Mouse (Mus musculus) kidney, embryonic 15.5 days (tissue): ENCODE measurements at regions not wholly inside any gene's neighbourhood (a gene's known extent, or its start where the extent isn't known, plus 50 kb on each side); places are given as distances from the start of the nearest gene placed in this dataset.
"Not testable (repeated sequence)": the region's sequence is repeated elsewhere in the genome, so short reads cannot be mapped to it uniquely, and the experiment has no call there.

ENCODE experiments used
- ATAC-seq: fragments of 200-750 bp; cut with Nextera tagmentation; replicated peaks from 2 replicates; pipeline ENCODE4 v1.8.0; 2017; ENCODE audit warnings: moderate TSS enrichment; ENCODE audit not compliant: low FRiP score
- H3K27ac ChIP-seq: fragments of 300-500 bp; sonication (generic); 2 replicates; pipeline ENCODE4 v1.5.1; 2015; ENCODE audit warnings: mild to moderate bottlenecking, inconsistent platforms
- H3K27me3 ChIP-seq: fragments of 300-500 bp; sonication (generic); 2 replicates; pipeline ENCODE4 v1.6.1; 2015; ENCODE audit warnings: inconsistent platforms
- H3K36me3 ChIP-seq: fragments of 300-500 bp; sonication (generic); 2 replicates; pipeline ENCODE4 v1.6.1; 2015; ENCODE audit warnings: inconsistent platforms
- H3K4me1 ChIP-seq: fragments of 300-500 bp; sonication (generic); 2 replicates; pipeline ENCODE4 v1.6.1; 2015; ENCODE audit warnings: inconsistent platforms
- H3K4me2 ChIP-seq: fragments of 300-500 bp; sonication (generic); 2 replicates; pipeline ENCODE4 v1.6.1; 2015; ENCODE audit warnings: moderate library complexity, mild to moderate bottlenecking, inconsistent platforms
- H3K4me3 ChIP-seq: fragments of 300-500 bp; sonication (generic); replicated peaks from 2 replicates; pipeline ENCODE4 v1.5.1; 2015; ENCODE audit warnings: mild to moderate bottlenecking, inconsistent platforms
- H3K9ac ChIP-seq: fragments of 300-500 bp; sonication (generic); 2 replicates; pipeline ENCODE4 v1.6.1; 2015; ENCODE audit warnings: mild to moderate bottlenecking, inconsistent platforms
- H3K9me3 ChIP-seq: fragments of 300-500 bp; sonication (generic); replicated peaks from 2 replicates; pipeline ENCODE4 v1.6.1; 2016; ENCODE audit warnings: inconsistent platforms
- WGBS: fragments of 180-500 bp; shearing (Covaris S2); methylation state at CpG from one replicate; pipeline ENCODE4 v1.1.7; 2015; ENCODE audit warnings: mixed read lengths; 5-methylcytosine and 5-hydroxymethylcytosine counted together

DNA sequence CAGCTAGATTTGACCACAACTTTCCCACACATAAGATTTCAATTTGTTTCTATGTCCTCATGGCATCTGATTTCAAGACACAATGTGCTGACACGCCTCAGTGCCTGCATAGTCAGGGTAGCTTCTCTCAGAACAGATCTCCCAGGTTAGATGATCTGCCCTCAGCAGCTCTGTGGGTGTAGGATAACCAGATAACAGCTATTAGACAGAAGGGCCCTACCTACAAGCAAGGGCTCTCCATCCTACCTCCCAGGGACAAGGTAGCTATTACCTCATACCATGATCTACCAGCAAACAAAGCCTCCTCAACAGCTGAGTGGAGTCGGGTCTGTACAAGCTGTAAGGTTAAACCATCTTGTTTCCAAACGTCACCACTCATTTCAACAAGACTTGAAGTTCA lies 278.4 kb upstream of the Irx1 start:
- Histone ChIP-seq H3K9me3 (no peaks in the 10 kb centered on the region), H3K4me2 (no peak overlapping the region), H3K9ac (no peak overlapping the region), H3K4me3 (no peak overlapping the region), H3K4me1 (peaks cover 19% of the 10 kb centered on the region; the same call in 1 of the 2 replicates), H3K27ac (no peak overlapping the region), H3K36me3 (no peaks in the 10 kb centered on the region), H3K27me3 (0 out of 2 replicates have a peak, but pooled peaks cover 4% of the 10 kb centered on the region)
- 43% methylated on average over 3 of the region's 3 CpGs for WGBS
- ATAC-seq: peak; percentile 47; the same call in 1 of the 2 replicates

DNA sequence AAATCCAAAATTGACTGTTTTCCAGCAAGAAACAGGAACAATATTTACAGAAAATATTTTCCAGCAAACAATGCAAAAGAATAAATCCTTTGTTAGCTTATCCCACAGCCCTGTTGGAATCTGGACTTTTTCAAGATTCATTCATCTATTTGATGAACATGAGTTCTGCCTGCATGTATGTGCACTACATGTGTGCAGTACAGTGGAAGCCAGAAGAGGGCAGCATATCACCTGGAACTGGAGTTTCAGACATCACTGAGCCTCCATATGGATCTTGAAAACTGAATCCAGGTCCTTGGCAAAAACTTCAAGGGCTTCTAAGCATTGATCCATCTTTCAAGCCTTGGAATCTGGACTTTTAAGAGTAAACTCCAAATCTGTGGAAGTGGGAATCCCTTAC lies 286.9 kb upstream of the Irx1 start:
- Histone ChIP-seq H3K27ac (no peak overlapping the region), H3K9me3 (no peaks in the 10 kb centered on the region), H3K36me3 (no peaks in the 10 kb centered on the region), H3K4me1 (no peaks in the 10 kb centered on the region), H3K9ac (no peak overlapping the region), H3K27me3 (0 out of 2 replicates have a peak, but pooled peaks cover 4% of the 10 kb centered on the region), H3K4me3 (no peak overlapping the region), H3K4me2 (no peak overlapping the region)
- no peak for ATAC-seq

DNA sequence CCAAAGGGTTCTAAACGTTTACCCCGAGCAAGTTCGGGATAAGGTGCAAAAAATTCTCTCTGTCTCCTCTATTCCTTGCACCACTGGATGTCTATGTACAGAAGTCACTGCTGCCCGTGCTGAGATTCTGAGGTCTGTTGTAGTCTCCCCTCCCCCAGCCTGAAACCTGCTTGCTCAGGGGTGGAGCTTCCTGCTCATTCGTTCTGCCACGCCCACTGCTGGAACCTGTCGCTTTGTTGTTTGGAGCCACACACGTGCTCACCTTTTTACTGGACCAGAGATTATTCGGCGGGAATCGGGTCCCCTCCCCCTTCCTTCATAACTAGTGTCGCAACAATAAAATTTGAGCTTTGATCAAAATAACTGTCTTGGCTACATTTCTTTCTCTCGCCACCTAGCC lies 289.7 kb upstream of the Irx1 start:
- H3K27ac ChIP-seq, H3K4me3 ChIP-seq, H3K9ac ChIP-seq, ATAC-seq, H3K4me2 ChIP-seq, H3K36me3 ChIP-seq, H3K9me3 ChIP-seq, H3K4me1 ChIP-seq, H3K27me3 ChIP-seq: not testable (repeated sequence)
- 55% methylated on average over 13 of the region's 13 CpGs for WGBS

DNA sequence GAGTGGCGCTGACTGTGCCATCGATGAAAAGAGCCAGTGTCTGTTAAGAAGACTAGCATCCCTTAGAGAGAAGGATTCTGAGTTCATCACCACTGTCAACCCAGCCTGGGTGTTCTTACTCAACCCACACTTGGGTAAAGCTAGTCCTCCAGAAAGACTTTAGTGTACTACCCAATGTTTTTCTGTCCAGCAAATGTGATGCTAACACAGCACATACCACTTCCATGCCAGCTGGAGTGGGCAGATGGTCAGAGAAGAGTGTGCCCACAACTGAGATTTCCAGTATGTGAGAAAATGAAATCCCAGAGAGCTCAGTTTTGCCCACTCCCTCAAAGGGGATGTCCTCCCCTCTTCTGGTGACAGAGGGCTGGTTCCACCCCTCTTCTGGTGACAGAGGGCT lies 295.3 kb upstream of the Irx1 start:
- H3K27me3 ChIP-seq: peaks cover 2% of the 10 kb centered on the region; the same call in 1 of the 2 replicates
- no peaks in the 10 kb centered on the region for H3K9me3 ChIP-seq
- no peak for ATAC-seq
- H3K27ac ChIP-seq: no peak overlapping the region
- H3K36me3 ChIP-seq: no peaks in the 10 kb centered on the region
- WGBS: 95% methylated on average over 2 of the region's 2 CpGs
- H3K9ac ChIP-seq: no peak overlapping the region
- no peak overlapping the region for H3K4me3 ChIP-seq
- no peak overlapping the region for H3K4me2 ChIP-seq
- no peaks in the 10 kb centered on the region for H3K4me1 ChIP-seq

DNA sequence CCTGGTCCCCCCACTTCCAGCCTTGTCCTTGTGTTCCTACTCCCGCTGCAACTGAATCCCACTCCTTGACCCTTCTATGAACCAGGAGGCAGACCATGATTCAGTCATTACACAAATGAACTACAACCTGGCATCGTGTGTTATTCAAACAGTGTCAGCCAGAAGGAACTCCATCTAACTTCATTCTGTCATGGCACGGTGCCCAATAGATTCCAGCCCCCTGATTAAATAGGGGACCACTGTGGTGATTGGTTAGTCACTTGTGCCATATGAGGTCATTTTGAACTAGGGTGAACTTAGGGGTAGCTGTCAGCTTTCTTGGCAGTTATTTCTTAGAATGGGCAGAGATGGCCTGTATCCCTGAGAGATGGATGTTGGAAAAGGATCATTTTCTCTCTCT lies 300.9 kb upstream of the Irx1 start:
- 47% methylated on average over 3 of the region's 3 CpGs for WGBS
- Histone ChIP-seq H3K4me2 (no peak overlapping the region), H3K9me3 (no peaks in the 10 kb centered on the region), H3K9ac (no peak overlapping the region), H3K27ac (no peak overlapping the region), H3K4me3 (no peak overlapping the region), H3K27me3 (0 out of 2 replicates have a peak, but pooled peaks cover 2% of the 10 kb centered on the region), H3K4me1 (no peaks in the 10 kb centered on the region), H3K36me3 (no peaks in the 10 kb centered on the region)
- no peak for ATAC-seq

DNA sequence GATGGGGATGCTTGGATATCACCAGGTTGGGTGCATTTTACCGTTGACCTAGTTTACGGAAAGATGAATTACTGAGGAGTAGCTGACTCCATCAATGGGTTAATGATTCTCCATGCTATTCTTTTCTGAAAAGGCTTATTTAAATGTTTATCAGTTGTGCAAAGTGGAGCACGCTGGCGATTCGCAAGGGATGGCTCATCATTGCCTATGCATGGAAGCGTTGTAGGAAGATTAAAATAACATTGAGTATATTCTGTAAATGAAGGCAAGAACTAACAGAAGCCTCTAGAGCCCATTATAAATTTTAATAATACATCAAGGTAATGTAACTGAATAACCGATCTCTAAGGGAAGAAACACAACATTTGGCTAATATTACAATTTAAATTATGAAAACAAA lies 301.6 kb upstream of the Irx1 start:
- Histone ChIP-seq H3K9ac (no peak overlapping the region), H3K4me3 (no peak overlapping the region), H3K9me3 (no peaks in the 10 kb centered on the region), H3K36me3 (no peaks in the 10 kb centered on the region), H3K27me3 (0 out of 2 replicates have a peak, but pooled peaks cover 2% of the 10 kb centered on the region), H3K4me2 (no peak overlapping the region), H3K4me1 (no peaks in the 10 kb centered on the region), H3K27ac (no peak overlapping the region)
- 89% methylated on average over 7 of the region's 7 CpGs for WGBS
- no peak for ATAC-seq

DNA sequence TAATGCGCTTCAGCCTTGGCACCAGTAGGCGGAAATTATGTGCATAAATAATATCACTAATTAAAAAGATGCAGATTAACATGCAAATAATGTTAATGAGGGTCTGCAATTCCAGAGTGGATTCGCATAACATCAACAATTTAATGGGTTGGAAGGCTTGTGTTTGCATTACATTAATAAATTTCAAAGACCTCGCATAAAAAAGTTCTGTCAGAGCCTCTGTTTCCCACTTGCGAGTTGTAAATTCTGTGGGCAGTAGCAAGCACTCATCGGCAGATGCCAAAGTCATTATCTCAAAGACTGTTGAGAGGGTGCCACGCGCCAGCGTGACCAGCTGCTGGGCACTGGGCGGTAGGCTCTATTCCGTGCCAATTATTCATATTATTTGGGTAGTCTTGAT lies 302.1 kb upstream of the Irx1 start:
- no peak overlapping the region for H3K27ac ChIP-seq
- ATAC-seq: no peak
- H3K9ac ChIP-seq: no peak overlapping the region
- H3K36me3 ChIP-seq: no peaks in the 10 kb centered on the region
- no peaks in the 10 kb centered on the region for H3K9me3 ChIP-seq
- 0 out of 2 replicates have a peak, but pooled peaks cover 2% of the 10 kb centered on the region for H3K27me3 ChIP-seq
- no peak overlapping the region for H3K4me3 ChIP-seq
- WGBS: 88% methylated on average over 11 of the region's 11 CpGs
- H3K4me2 ChIP-seq: no peak overlapping the region
- no peaks in the 10 kb centered on the region for H3K4me1 ChIP-seq

DNA sequence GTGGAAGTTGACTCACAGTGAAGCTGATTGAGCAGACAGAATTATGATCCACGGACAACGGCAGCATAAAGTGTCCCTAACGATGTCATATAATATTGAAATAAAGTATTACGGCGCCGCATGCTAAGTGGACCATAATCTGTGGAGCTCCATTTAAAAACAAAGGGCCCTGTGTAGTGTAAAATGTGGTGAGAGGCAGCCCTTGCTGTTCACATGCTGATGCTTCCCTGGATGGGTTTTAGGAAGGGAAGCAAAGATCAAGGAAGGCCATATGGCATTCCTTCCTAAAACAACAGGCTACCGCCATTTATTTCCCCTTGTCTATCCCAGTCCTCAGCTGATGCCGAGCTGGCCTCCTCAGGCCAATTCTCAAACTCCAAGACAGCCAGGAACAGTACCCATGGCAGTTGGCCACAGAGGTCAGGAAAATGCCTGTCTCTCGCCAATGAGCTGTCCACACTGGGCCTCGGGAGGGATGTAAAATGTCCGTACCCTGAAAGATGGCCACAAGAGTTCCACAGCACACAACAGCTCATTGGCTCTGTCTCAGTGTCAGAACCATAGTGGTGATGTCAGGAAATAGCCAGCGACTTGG lies 302.7 kb upstream of the Irx1 start:
- Histone ChIP-seq H3K4me3 (no peak overlapping the region), H3K9me3 (no peaks in the 10 kb centered on the region), H3K4me1 (no peaks in the 10 kb centered on the region), H3K27me3 (0 out of 2 replicates have a peak, but pooled peaks cover 2% of the 10 kb centered on the region), H3K36me3 (no peaks in the 10 kb centered on the region), H3K9ac (no peak overlapping the region), H3K27ac (no peak overlapping the region), H3K4me2 (no peak overlapping the region)
- WGBS: 66% methylated on average over 12 of the region's 12 CpGs
- no peak for ATAC-seq

DNA sequence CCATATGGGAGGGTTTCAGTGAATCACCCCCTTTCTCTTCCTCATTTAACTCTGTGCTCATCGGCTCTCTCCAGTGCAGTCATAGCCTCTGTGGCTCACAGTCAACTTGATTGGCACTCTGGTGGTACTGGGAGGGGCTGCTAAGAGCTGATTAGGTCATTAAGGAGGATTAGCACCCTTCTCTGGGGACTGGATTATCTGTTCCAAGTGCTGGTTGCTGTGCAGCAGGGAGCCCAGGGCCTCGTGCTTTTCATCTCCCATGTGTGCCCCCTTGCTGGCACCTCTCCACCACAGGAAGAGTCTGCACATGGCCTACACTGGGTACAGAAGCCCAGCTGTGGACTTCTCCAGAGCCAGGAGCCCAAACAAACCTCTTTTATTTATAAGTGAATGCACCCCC lies 316.8 kb upstream of the Irx1 start:
- 59% methylated on average over 2 of the region's 2 CpGs for WGBS
- no peak overlapping the region for H3K4me3 ChIP-seq
- H3K9me3 ChIP-seq: no peaks in the 10 kb centered on the region
- H3K36me3 ChIP-seq: no peaks in the 10 kb centered on the region
- ATAC-seq: no peak
- no peak overlapping the region for H3K4me2 ChIP-seq
- H3K4me1 ChIP-seq: no peaks in the 10 kb centered on the region
- H3K9ac ChIP-seq: no peak overlapping the region
- no peaks in the 10 kb centered on the region for H3K27me3 ChIP-seq
- H3K27ac ChIP-seq: no peak overlapping the region

DNA sequence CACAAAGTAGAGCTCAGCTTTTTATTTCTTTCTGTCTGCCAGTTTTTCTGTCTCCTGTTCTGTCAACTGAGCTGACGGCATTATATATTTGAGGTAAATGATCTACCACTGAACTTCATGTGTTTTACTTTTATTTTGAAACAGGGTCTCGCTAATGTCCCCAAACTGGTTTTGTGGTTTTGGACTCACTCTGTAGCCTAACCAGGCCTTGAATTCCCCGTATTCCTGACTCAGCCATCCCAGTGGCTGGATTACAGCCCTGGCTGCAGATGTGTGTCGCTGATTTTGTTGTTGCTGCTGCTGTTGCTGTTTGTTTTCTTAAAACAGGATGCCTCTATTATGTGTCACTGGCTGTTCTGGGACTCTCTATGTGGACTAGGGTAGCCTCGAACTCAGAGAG lies 317.3 kb upstream of the Irx1 start:
- Histone ChIP-seq H3K36me3 (no peaks in the 10 kb centered on the region), H3K9ac (no peak overlapping the region), H3K27ac (no peak overlapping the region), H3K4me2 (no peak overlapping the region), H3K27me3 (no peaks in the 10 kb centered on the region), H3K4me3 (no peak overlapping the region), H3K4me1 (no peaks in the 10 kb centered on the region), H3K9me3 (no peaks in the 10 kb centered on the region)
- ATAC-seq: no peak
- 75% methylated on average over 5 of the region's 5 CpGs for WGBS

DNA sequence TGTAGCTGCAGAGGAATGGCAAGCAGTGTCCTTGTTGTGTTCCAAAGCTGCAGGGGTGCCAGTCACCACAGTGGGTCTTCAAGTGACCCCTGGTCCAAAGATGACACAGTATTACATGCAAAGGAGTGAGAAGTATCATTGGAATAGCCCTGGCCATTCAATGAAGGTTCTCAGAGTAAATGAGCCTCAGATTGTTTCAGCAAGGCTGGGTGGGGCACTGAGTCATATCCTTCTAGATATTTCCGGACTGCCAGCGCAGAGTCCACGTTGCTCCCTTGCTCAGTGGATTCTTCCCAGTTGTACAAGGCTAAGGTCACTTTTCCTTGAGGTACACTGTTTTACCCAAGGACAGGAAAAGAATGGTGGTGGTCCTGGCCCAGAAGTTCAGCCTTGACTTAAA lies 319.2 kb upstream of the Irx1 start:
- Histone ChIP-seq H3K4me3 (no peak overlapping the region), H3K9ac (no peak overlapping the region), H3K4me2 (no peak overlapping the region), H3K27ac (no peak overlapping the region), H3K4me1 (no peaks in the 10 kb centered on the region), H3K9me3 (no peaks in the 10 kb centered on the region), H3K36me3 (no peaks in the 10 kb centered on the region), H3K27me3 (peaks cover 6% of the 10 kb centered on the region; the same call in 1 of the 2 replicates)
- WGBS: 91% methylated on average over 3 of the region's 3 CpGs
- no peak for ATAC-seq

DNA sequence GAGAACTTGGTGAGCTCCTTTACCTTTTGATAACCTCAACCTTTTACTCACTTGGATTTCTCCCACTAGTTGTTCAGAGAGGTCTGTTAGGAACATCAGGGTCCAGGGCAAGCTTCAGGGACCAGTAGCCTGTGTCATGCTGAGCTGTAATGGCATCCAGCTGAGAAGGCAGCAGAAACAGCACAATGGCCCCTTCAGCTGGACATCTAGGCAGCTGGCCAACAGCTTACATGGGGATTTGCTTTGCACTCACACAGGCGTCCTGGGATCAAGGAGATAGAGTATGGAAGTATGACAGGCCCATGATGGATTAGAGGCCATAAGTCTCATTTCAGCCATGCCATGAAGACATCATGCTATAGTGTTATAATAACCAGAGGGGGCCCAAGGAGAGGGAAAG lies 320.2 kb upstream of the Irx1 start:
- Histone ChIP-seq H3K36me3 (no peaks in the 10 kb centered on the region), H3K4me2 (no peak overlapping the region), H3K27ac (no peak overlapping the region), H3K9ac (no peak overlapping the region), H3K27me3 (peaks cover 12% of the 10 kb centered on the region), H3K9me3 (no peaks in the 10 kb centered on the region), H3K4me1 (no peaks in the 10 kb centered on the region), H3K4me3 (no peak overlapping the region)
- ATAC-seq: no peak
- WGBS: 71% methylated on average over 1 of the region's 1 CpGs

DNA sequence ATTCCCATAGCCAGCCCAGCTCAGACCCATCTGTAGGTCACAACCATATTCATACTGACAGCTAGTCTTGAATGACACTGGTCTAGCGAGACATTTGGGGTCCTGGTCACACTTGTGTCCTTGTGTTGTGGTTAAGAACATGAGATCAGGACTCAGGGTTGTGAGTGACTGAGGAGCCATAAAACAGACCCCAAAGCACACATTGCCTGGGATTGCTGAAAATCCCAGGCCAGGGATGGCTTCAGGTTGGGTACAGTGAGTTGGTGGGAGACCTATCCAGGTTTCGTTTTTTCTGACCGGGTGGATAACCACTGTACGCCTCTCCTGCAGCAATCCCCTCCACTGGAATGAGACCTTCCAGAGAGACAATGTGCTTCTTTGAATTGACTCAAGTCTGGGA lies 322.8 kb upstream of the Irx1 start:
- Histone ChIP-seq H3K36me3 (no peaks in the 10 kb centered on the region), H3K9me3 (no peaks in the 10 kb centered on the region), H3K27me3 (peaks cover 38% of the 10 kb centered on the region), H3K9ac (no peak overlapping the region), H3K4me3 (no peak overlapping the region), H3K4me2 (no peak overlapping the region), H3K27ac (no peak overlapping the region), H3K4me1 (peaks cover 6% of the 10 kb centered on the region; the same call in 1 of the 2 replicates)
- ATAC-seq: no peak
- 94% methylated on average over 4 of the region's 4 CpGs for WGBS
